Mouse (Mus musculus) bone marrow macrophage, adult 2 months (primary cell): ENCODE measurements around the gene Gm13697. TPM values are rescaled to one million over a fixed set of nuclear protein-coding genes. Genes with fewer than 3 reads are reported as not detected.

ENCODE experiments used
- H3K27ac ChIP-seq: 2 replicates; pipeline ENCODE4 v1.5.1; 2012; ENCODE audit warnings: low read depth, low read length; ENCODE audit not compliant: insufficient read depth
- H3K4me1 ChIP-seq: 2 replicates; pipeline ENCODE4 v1.6.1; 2012; ENCODE audit warnings: low read length; ENCODE audit not compliant: control insufficient read depth, insufficient read depth
- H3K4me3 ChIP-seq: 2 replicates; pipeline ENCODE4 v1.5.1; 2012; ENCODE audit warnings: mild to moderate bottlenecking, low read length, moderate library complexity; ENCODE audit not compliant: insufficient read depth
- CTCF ChIP-seq: IDR thresholded peaks from 2 replicates; pipeline ENCODE4 v1.5.1; 2012; ENCODE audit warnings: low read depth, mild to moderate bottlenecking, low read length, moderate library complexity
- POLR2A ChIP-seq: IDR thresholded peaks from 2 replicates; pipeline ENCODE4 v1.6.1; 2012; ENCODE audit warnings: mild to moderate bottlenecking, low read depth, low read length, borderline replicate concordance
- polyA plus RNA-seq: library from polyadenylated mRNA; stranded (reverse); fragments of >200 nt; gene quantifications from 2 replicates; pipeline ENCODE4 v1.2.4, GENCODE M21; 2012; ENCODE audit not compliant: missing spikeins, insufficient read depth, insufficient read length

Gm13697 gene
- polyA plus RNA-seq, 1 experiment: not detected

GRCm38 (mm10) chr2:84032505-84032904, 48.0 kb downstream of the Gm13697 start:
- Histone ChIP-seq H3K4me3 (no peak overlapping the region), H3K4me1 (no peaks in the 10 kb centered on the region), H3K27ac (no peak overlapping the region)
- TF ChIP-seq CTCF (no peak), POLR2A (no peak)

- Histone ChIP-seq H3K4me1 (peaks cover 2% of the 10 kb centered on the region; the same call in 1 of the 2 replicates), H3K4me3 (no peak overlapping the region), H3K27ac (no peak overlapping the region)
- TF ChIP-seq POLR2A (no peak), CTCF (no peak)
These were observed 51.5 kb downstream of the Gm13697 start for GRCm38 (mm10) chr2:84035997-84036396.

Other genes starting within 250 kb of the Gm13697 start
- gene Fam171b, start 172.1 kb upstream of the Gm13697 start, polyA plus RNA-seq: 0.09 and 0.15 TPM in 2 replicates
- not detected in 2 replicates for gene Zswim2, start 43.5 kb upstream of the Gm13697 start, polyA plus RNA-seq
- gene Gm13698, start 29.1 kb upstream of the Gm13697 start, polyA plus RNA-seq: not detected in 2 replicates
- gene Gm13693, start 23.2 kb upstream of the Gm13697 start, polyA plus RNA-seq: not detected in 2 replicates
- gene Gm13695, start 17.4 kb upstream of the Gm13697 start, polyA plus RNA-seq: not detected in 2 replicates
- not detected in 2 replicates for gene Gm13696, start 11.6 kb upstream of the Gm13697 start, polyA plus RNA-seq
- not detected in 2 replicates for gene Gm13694, start 5.8 kb upstream of the Gm13697 start, polyA plus RNA-seq
- not detected in 2 replicates for gene Gm13691, start 5.8 kb downstream of the Gm13697 start, polyA plus RNA-seq